Mouse (Mus musculus) adrenal gland, postnatal 0 days (tissue): Measurements from ENCODE around the gene Dmrt2. TPM values are rescaled to one million over a fixed set of nuclear protein-coding genes. Genes with fewer than 3 reads are reported as not detected.

Experiments used
- polyA plus RNA-seq: library from polyadenylated mRNA; unstranded; fragments of >200 nt; fragmentation: Nextera tagmentation; extraction: Ambion mirVana; gene quantifications from 2 replicates; pipeline ENCODE4 v1.2.1, GENCODE M21; 2015

Dmrt2 gene
- 1.6 and 2.0 TPM in 2 replicates for polyA plus RNA-seq

GRCm38 (mm10) chr19:25672101-25672950, at the start of gene Dmrt2:
Gene Dmrt2, plus strand, starts transcription at chr19:25672411.

Other genes with a start within 250 kb of the Dmrt2 start
- not detected in 2 replicates for gene Dmrt1, start 166.8 kb upstream of the Dmrt2 start, polyA plus RNA-seq
- 0.07 TPM in 1 of 2 replicates, not detected in the other for gene Dmrt3, start 62.1 kb upstream of the Dmrt2 start, polyA plus RNA-seq